Mouse (Mus musculus) MEL (cell line): ENCODE data around the gene Washc4. TPM values are rescaled to one million over a fixed set of nuclear protein-coding genes. Genes with fewer than 3 reads are reported as not detected.

ENCODE experiments used
- DNase-seq: peaks from one replicate; pipeline ENCODE4 v3.0.0; 2011; ENCODE audit warnings: low read depth, low spot score
- H3K27ac ChIP-seq: 2 replicates; pipeline ENCODE4 v1.5.1; 2012; ENCODE audit warnings: low read depth, mild to moderate bottlenecking, control low read depth, low read length, moderate library complexity; ENCODE audit not compliant: control insufficient read depth
- H3K27me3 ChIP-seq, 2 experiments: fragments of 150-350 bp in 1 of 2; sonication (generic) in 1 of 2; 2 replicates each; pipeline ENCODE4 v1.6.1; 2012; ENCODE audit warnings: low read length in 2 of 2, mild to moderate bottlenecking in 2 of 2, improper control_type of control experiment in 1 of 2, moderate library complexity in 1 of 2; ENCODE audit not compliant: insufficient read depth in 2 of 2, control insufficient read depth in 1 of 2
- H3K36me3 ChIP-seq, 2 experiments: 2 replicates each; pipeline ENCODE4 v1.6.1; 2012 to 2014; ENCODE audit warnings: low read length in 2 of 2, improper control_type of control experiment in 1 of 2, inconsistent platforms in 1 of 2, mild to moderate bottlenecking in 1 of 2; ENCODE audit not compliant: insufficient read depth in 2 of 2, control insufficient read depth in 1 of 2
- H3K4me1 ChIP-seq, 2 experiments: fragments of 150-350 bp in 1 of 2; sonication (generic) in 1 of 2; 2 replicates each; pipeline ENCODE4 v1.6.1; 2012; ENCODE audit warnings: low read length in 2 of 2, improper control_type of control experiment in 1 of 2, mild to moderate bottlenecking in 1 of 2; ENCODE audit not compliant: insufficient read depth in 2 of 2, control insufficient read depth in 1 of 2
- H3K4me3 ChIP-seq, 2 experiments: fragments of 150-350 bp in 1 of 2; sonication (generic) in 1 of 2; 2 replicates each; pipeline ENCODE4 v1.5.1; 2012; ENCODE audit warnings: low read depth in 2 of 2, low read length in 2 of 2, mild to moderate bottlenecking in 2 of 2, moderate library complexity in 2 of 2, control low read depth in 1 of 2, improper control_type of control experiment in 1 of 2; ENCODE audit not compliant: control insufficient read depth in 1 of 2, insufficient read depth in 1 of 2
- H3K79me2 ChIP-seq: 2 replicates; pipeline ENCODE4 v1.6.1; 2012; ENCODE audit warnings: mild to moderate bottlenecking, low read length, moderate library complexity; ENCODE audit not compliant: control insufficient read depth, poor library complexity, insufficient read depth
- H3K9ac ChIP-seq: 2 replicates; pipeline ENCODE4 v1.6.1; 2012; ENCODE audit warnings: low read depth, mild to moderate bottlenecking, control low read depth, low read length, moderate library complexity; ENCODE audit not compliant: control insufficient read depth, poor library complexity, severe bottlenecking
- H3K9me3 ChIP-seq: fragments of 150-350 bp; sonication (generic); replicated peaks from 2 replicates; pipeline ENCODE4 v1.6.1; 2012; ENCODE audit warnings: mild to moderate bottlenecking, low read length, improper control_type of control experiment, moderate library complexity; ENCODE audit not compliant: insufficient read depth
- CHD1 ChIP-seq: IDR thresholded peaks from 2 replicates; pipeline ENCODE4 v1.6.1; 2012; ENCODE audit warnings: low read depth, mild to moderate bottlenecking, inconsistent platforms, low read length, improper control_type of control experiment
- CHD2 ChIP-seq: IDR thresholded peaks from 2 replicates; pipeline ENCODE4 v1.6.1; 2011; ENCODE audit warnings: low read length, improper control_type of control experiment
- HCFC1 ChIP-seq: IDR thresholded peaks from 2 replicates; pipeline ENCODE4 v1.6.1; 2012; ENCODE audit warnings: low read depth, mild to moderate bottlenecking, inconsistent platforms, low read length, improper control_type of control experiment, moderate library complexity
- KAT2A ChIP-seq: conservative IDR thresholded peaks from 2 replicates; pipeline ENCODE4 v1.6.1; 2012; ENCODE audit warnings: low read depth, low read length, improper control_type of control experiment, inconsistent platforms
- MEF2A ChIP-seq: IDR thresholded peaks from 2 replicates; pipeline ENCODE4 v1.6.1; 2014; ENCODE audit warnings: low read depth, mild to moderate bottlenecking, inconsistent platforms, low read length, improper control_type of control experiment; ENCODE audit not compliant: poor library complexity, insufficient replicate concordance, severe bottlenecking; ENCODE audit errors: extremely low read depth
- MXI1 ChIP-seq: IDR thresholded peaks from 2 replicates; pipeline ENCODE4 v1.6.1; 2011; ENCODE audit warnings: mild to moderate bottlenecking, low read depth, low read length, improper control_type of control experiment
- NELFE ChIP-seq: IDR thresholded peaks from 2 replicates; pipeline ENCODE4 v1.6.1; 2011; ENCODE audit warnings: low read depth, low read length, improper control_type of control experiment
- NRF1 ChIP-seq: IDR thresholded peaks from 2 replicates; pipeline ENCODE4 v1.6.1; 2014; ENCODE audit warnings: low read depth, mild to moderate bottlenecking, inconsistent platforms, low read length, improper control_type of control experiment, moderate library complexity; ENCODE audit not compliant: poor library complexity, insufficient read depth, severe bottlenecking
- SMC3 ChIP-seq: IDR thresholded peaks from 2 replicates; pipeline ENCODE4 v1.6.1; 2011; ENCODE audit warnings: low read depth, low read length, improper control_type of control experiment
- TAL1 ChIP-seq: IDR thresholded peaks from 2 replicates; pipeline ENCODE4 v1.6.1; 2012; ENCODE audit warnings: mild to moderate bottlenecking, inconsistent platforms, low read length, moderate library complexity, mixed read lengths
- TBP ChIP-seq: IDR thresholded peaks from 2 replicates; pipeline ENCODE4 v1.8.0; 2011; ENCODE audit warnings: low read depth, low read length, improper control_type of control experiment
- TCF12 ChIP-seq: IDR thresholded peaks from 2 replicates; pipeline ENCODE4 v1.6.1; 2014; ENCODE audit warnings: low read depth, mild to moderate bottlenecking, inconsistent platforms, low read length, improper control_type of control experiment, moderate library complexity
- ZC3H11A ChIP-seq: IDR thresholded peaks from 2 replicates; pipeline ENCODE4 v1.6.1; 2012; ENCODE audit warnings: low read depth, mild to moderate bottlenecking, inconsistent platforms, low read length, improper control_type of control experiment
- polyA plus RNA-seq, 2 experiments: library from polyadenylated mRNA; stranded (reverse) in 1 of 2; unstranded in 1 of 2; fragments of >175 nt in 1 of 2; fragments of >200 nt in 1 of 2; gene quantifications; 2 replicates each; pipeline versions ENCODE4 v1.2.1 to v1.2.4; 2012; ENCODE audit warnings: low replicate concordance in 2 of 2, low read depth in 1 of 2; ENCODE audit not compliant: insufficient read length in 2 of 2, insufficient read depth in 1 of 2, missing spikeins in 1 of 2
- total RNA-seq: library from RNA; depleted of rRNA; stranded (reverse); fragments of 300-350 nt; gene quantifications from 2 replicates; pipeline ENCODE4 v1.2.3, GENCODE M21; 2012

Washc4 gene
- total and polyA plus RNA-seq, 3 experiments, result 13.6 to 16.2 TPM; not detected in 1

DNA sequence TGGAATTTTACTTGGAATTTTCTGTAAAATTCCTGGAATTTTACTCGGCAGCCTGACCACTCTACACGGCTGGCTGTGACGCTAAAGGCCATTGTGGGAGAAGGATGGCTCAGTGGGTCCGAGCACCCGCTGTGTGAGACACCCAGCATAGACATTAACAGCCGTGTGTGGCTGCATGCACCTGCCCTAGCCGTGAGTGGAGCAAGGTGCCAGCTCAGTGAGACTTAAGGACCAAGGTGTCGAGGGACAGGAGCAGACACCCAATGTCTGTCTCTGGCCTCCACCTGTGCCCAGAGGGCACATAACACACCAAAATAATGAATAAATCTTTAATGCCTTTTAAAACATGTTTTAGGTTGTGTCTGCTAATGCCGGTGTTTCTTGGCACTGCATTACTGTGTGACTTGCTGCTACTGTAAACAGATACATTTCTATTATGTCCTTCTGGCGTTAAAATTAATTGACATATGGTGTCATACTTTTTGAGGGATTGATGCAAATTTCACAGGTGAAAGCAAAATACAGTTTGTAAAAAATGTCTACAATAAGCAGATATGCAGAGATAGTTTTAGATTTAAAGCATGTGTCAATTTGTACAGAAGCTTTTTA, 60.5 kb downstream of the Washc4 start:
- H3K36me3 ChIP-seq, result peaks cover 0 to 4% of the 10 kb centered on the region in 2 experiments; a peak in 1 of 4 replicates
- H3K9me3 ChIP-seq, result no peaks in the 10 kb centered on the region
- no peak overlapping the region for H3K4me3 ChIP-seq
- no peak overlapping the region for H3K9ac ChIP-seq
- H3K4me1 ChIP-seq, result no peaks in the 10 kb centered on the region
- no peak for DNase-seq
- no peaks in the 10 kb centered on the region for H3K79me2 ChIP-seq
- TF ChIP-seq CHD2, result no peak
- no peak overlapping the region for H3K27ac ChIP-seq
- H3K27me3 ChIP-seq, result no peaks in the 10 kb centered on the region

- H3K27ac ChIP-seq, result no peak overlapping the region
- H3K4me3 ChIP-seq, result no peak overlapping the region
- no peak overlapping the region for H3K9ac ChIP-seq
- no peak for DNase-seq
- H3K9me3 ChIP-seq, result no peaks in the 10 kb centered on the region
- no peaks in the 10 kb centered on the region for H3K27me3 ChIP-seq
- H3K36me3 ChIP-seq, result no peaks in the 10 kb centered on the region
- TF ChIP-seq SMC3 (no peak), NELFE (no peak), MXI1 (no peak)
- TF ChIP-seq, all 39 proteins: peak for 0
- Histone ChIP-seq H3K79me2 (no peaks in the 10 kb centered on the region), H3K4me1 (no peaks in the 10 kb centered on the region)
Observed at GRCm38 (mm10) chr10:83605637-83606183, 62.2 kb downstream of the Washc4 start.

DNA sequence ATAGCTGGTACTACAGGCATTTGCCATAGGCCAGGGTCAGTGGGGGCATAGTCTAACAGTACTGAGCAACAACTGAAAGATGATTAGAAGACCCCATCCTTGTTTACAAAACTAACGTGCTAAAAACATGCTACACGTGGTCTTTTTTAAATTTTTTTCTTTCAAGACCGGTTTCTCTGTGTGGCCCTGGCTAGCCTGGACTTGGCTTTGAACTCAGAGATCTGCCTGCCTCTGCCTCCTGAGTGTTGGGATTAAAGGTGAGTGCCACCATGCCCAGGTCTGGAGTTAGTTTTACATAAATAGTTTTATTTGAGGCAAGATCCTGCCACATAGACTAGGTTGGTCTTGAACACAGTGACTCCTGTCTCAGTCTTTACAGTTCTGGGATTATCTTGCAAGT, 63.6 kb downstream of the Washc4 start:
- H3K36me3 ChIP-seq, result no peaks in the 10 kb centered on the region
- H3K27me3 ChIP-seq, result no peaks in the 10 kb centered on the region
- no peak overlapping the region for H3K27ac ChIP-seq
- no peak overlapping the region for H3K9ac ChIP-seq
- TF ChIP-seq HCFC1 (no peak), KAT2A (no peak), TAL1 (no peak), NRF1 (no peak), MEF2A (no peak), TCF12 (no peak), ZC3H11A (no peak), TBP (no peak), CHD1 (no peak)
- no peaks in the 10 kb centered on the region for H3K4me1 ChIP-seq
- DNase-seq, result no peak
- H3K4me3 ChIP-seq, result no peak overlapping the region
- H3K79me2 ChIP-seq, result no peaks in the 10 kb centered on the region
- no peaks in the 10 kb centered on the region for H3K9me3 ChIP-seq
